ENCODE assay signal across 8 mouse cellular contexts in genomic region chr7:101896104-101897066, GRCm38 (mm10). TPM values are rescaled to one million over a fixed set of nuclear protein-coding genes. Genes with fewer than 3 reads are reported as not detected.
A peak's percentile ranks its signal among the peaks of the same experiment; 100 is the strongest.
DNase-seq lines count a peak whose midpoint lies in the region; ATAC-seq lines count a peak whose summit lies in the region.

No protein-coding gene starts in this region.

- DNase-seq in adrenal gland, adult 18-20 months (ENCODE audit: low spot score in 2 of 2): peak; percentile 88
- DNase-seq in embryo, embryonic 11 days: peak; percentile 99
- peak; percentile 95 for DNase-seq in gastrocnemius, postnatal 25 days
- DNase-seq in intestine, embryonic 14.5 days (ENCODE audit: low spot score): peak; percentile 97
- peak; percentile 98 to 99 for DNase-seq in left cerebral cortex, postnatal 14 days (ENCODE audit: low spot score in 2 of 2)
- DNase-seq in mesoderm, embryonic 11.5 days (ENCODE audit: low read depth, low spot score): peak; percentile 98
- DNase-seq in right cerebral cortex, postnatal 36 days (ENCODE audit: low spot score in 2 of 2): peak; percentile 98 to 99
- peak; percentile 98 for DNase-seq in yolk sac, embryonic 10.5 days (ENCODE audit: low spot score)

- H3K36me3 ChIP-seq in intestine, embryonic 14.5 days (ENCODE audit: control insufficient read depth, insufficient read depth, low read length): 0 out of 2 replicates have a peak, but pooled peaks cover 6% of the 10 kb centered on the region

- intact Hi-C loops in left cerebral cortex, postnatal 14 days (cut with DNase I): loop anchor here (5.0 kb wide), 1 partner anchor 229 kb away; no protein-coding TSS in a partner anchor

- ATAC-seq in intestine, embryonic 14.5 days (replicated peaks; ENCODE audit: low FRiP score, low TSS enrichment, low read depth): peak; percentile 98

- H3K4me1 ChIP-seq in intestine, embryonic 14.5 days (replicated peaks; ENCODE audit: control insufficient read depth, insufficient read depth, low read length): peaks cover 5% of the 10 kb centered on the region; the same call in 1 of the 2 replicates

- H3K27me3 ChIP-seq in intestine, embryonic 14.5 days (replicated peaks; ENCODE audit: control insufficient read depth, insufficient read depth, low read length): no peaks in the 10 kb centered on the region

- no peaks in the 10 kb centered on the region for H3K9me3 ChIP-seq in intestine, embryonic 14.5 days (ENCODE audit: control insufficient read depth, low read length)

- peak overlapping the region; percentile 93 for H3K27ac ChIP-seq in intestine, embryonic 14.5 days (ENCODE audit: low read depth)

- peak overlapping the region; percentile 58 for H3K4me2 ChIP-seq in intestine, embryonic 14.5 days (ENCODE audit: low read length)

- WGBS in intestine, embryonic 14.5 days: under 1% methylated on average over 57 of the region's 57 CpGs

- peak overlapping the region; percentile 60 for H3K9ac ChIP-seq in intestine, embryonic 14.5 days (ENCODE audit: low read length)

- H3K4me3 ChIP-seq in intestine, embryonic 14.5 days (ENCODE audit: low read depth, low read length): peak overlapping the region; percentile 74

RNA-seq across cellular contexts. Expression of gene Lamtor1, which starts 9.3 kb away (rescaled TPM):
- 100 to 1,000 TPM in 1 of 2 experiments, 10 to 100 TPM in 1; 95.1 to 109 TPM for total RNA-seq in adrenal gland, adult 18-20 months (2021)
- 100 to 1,000 TPM in 1 of 2 experiments, 10 to 100 TPM in 1; 94.3 to 103 TPM for total RNA-seq in gastrocnemius, postnatal 25 days (2021)
- polyA plus RNA-seq in intestine, embryonic 14.5 days (2014; fragmentation: Nextera tagmentation; extraction: Ambion mirVana): 153 and 167 TPM in 2 replicates
- total RNA-seq in left cerebral cortex, postnatal 14 days (2021): 100 to 1,000 TPM; 102 TPM

RNA-seq across cellular contexts. Expression of gene Tomt, which starts 9.8 kb away (rescaled TPM):
- total RNA-seq in adrenal gland, adult 18-20 months (2021): not detected
- not detected for total RNA-seq in gastrocnemius, postnatal 25 days (2021)
- polyA plus RNA-seq in intestine, embryonic 14.5 days (2014; fragmentation: Nextera tagmentation; extraction: Ambion mirVana): 0.44 and 0.97 TPM in 2 replicates
- total RNA-seq in left cerebral cortex, postnatal 14 days (2021): under 1 TPM in 1 of 2 experiments, not detected in 1; 0.11 TPM

RNA-seq across cellular contexts. Expression of gene Folr1, which starts 25.8 kb away (rescaled TPM):
- 1 to 10 TPM in 1 of 2 experiments, not detected in 1; 5.0 TPM for total RNA-seq in adrenal gland, adult 18-20 months (2021)
- total RNA-seq in gastrocnemius, postnatal 25 days (2021): under 1 TPM; 0.67 to 0.77 TPM
- polyA plus RNA-seq in intestine, embryonic 14.5 days (2014; fragmentation: Nextera tagmentation; extraction: Ambion mirVana): 76.1 and 79.2 TPM in 2 replicates
- 1 to 10 TPM; 4.2 to 5.7 TPM for total RNA-seq in left cerebral cortex, postnatal 14 days (2021)

RNA-seq across cellular contexts. Expression of gene Anapc15, which starts 32.9 kb away (rescaled TPM):
- 10 to 100 TPM; 27.4 to 35.2 TPM for total RNA-seq in adrenal gland, adult 18-20 months (2021)
- 10 to 100 TPM; 14.2 to 17.6 TPM for total RNA-seq in gastrocnemius, postnatal 25 days (2021)
- polyA plus RNA-seq in intestine, embryonic 14.5 days (2014; fragmentation: Nextera tagmentation; extraction: Ambion mirVana): 71.3 and 76.3 TPM in 2 replicates
- 10 to 100 TPM; 29.5 to 32.7 TPM for total RNA-seq in left cerebral cortex, postnatal 14 days (2021)

RNA-seq across cellular contexts. Expression of gene Lrrc51, which starts 37.3 kb away (rescaled TPM):
- 10 to 100 TPM; 12.2 to 13.9 TPM for total RNA-seq in adrenal gland, adult 18-20 months (2021)
- 1 to 10 TPM; 3.0 to 4.2 TPM for total RNA-seq in gastrocnemius, postnatal 25 days (2021)
- 6.8 and 10.1 TPM in 2 replicates for polyA plus RNA-seq in intestine, embryonic 14.5 days (2014; fragmentation: Nextera tagmentation; extraction: Ambion mirVana)
- total RNA-seq in left cerebral cortex, postnatal 14 days (2021): 1 to 10 TPM; 3.9 to 4.5 TPM

Comparison
In these comparisons a context has a peak if more than half of its experiments do, and no peak if none do; other contexts are left out.
1. Peak in every context shown above with its lines: DNase-seq, ATAC-seq, H3K4me3 ChIP-seq and H3K27ac ChIP-seq.